Mouse (Mus musculus) kidney, adult 2 months (tissue): ENCODE data around the gene Klrb1f. TPM values are rescaled to one million over a fixed set of nuclear protein-coding genes. Genes with fewer than 3 reads are reported as not detected.
A peak's percentile ranks its signal among the peaks of the same experiment; 100 is the strongest.

Source experiments
- DNase-seq: peaks from one replicate; pipeline ENCODE4 v3.0.0; 2021
- H3K27ac ChIP-seq: fragments of 200-500 bp; 2 replicates; pipeline ENCODE4 v1.5.1; 2012; ENCODE audit warnings: low read depth, low read length, control low read depth, inconsistent platforms; ENCODE audit not compliant: insufficient read depth
- H3K27me3 ChIP-seq: fragments of 200-500 bp; replicated peaks from 2 replicates; pipeline ENCODE4 v1.6.1; 2012; ENCODE audit warnings: mild to moderate bottlenecking, moderate library complexity, low read length, inconsistent platforms; ENCODE audit not compliant: control insufficient read depth, insufficient read depth
- H3K36me3 ChIP-seq: fragments of 200-500 bp; 2 replicates; pipeline ENCODE4 v1.6.1; 2012; ENCODE audit warnings: mild to moderate bottlenecking, moderate library complexity, low read length, inconsistent platforms; ENCODE audit not compliant: control insufficient read depth, insufficient read depth
- H3K4me1 ChIP-seq: fragments of 200-500 bp; 2 replicates; pipeline ENCODE4 v1.6.1; 2011; ENCODE audit warnings: low read length; ENCODE audit not compliant: control insufficient read depth, insufficient read depth
- H3K4me3 ChIP-seq: fragments of 200-500 bp; 2 replicates; pipeline ENCODE4 v1.5.1; 2011; ENCODE audit warnings: mild to moderate bottlenecking, low read depth, low read length, control low read depth; ENCODE audit not compliant: insufficient read depth
- CTCF ChIP-seq: fragments of 200-500 bp; conservative IDR thresholded peaks from 2 replicates; pipeline ENCODE4 v1.5.1; 2011; ENCODE audit warnings: low read depth, mild to moderate bottlenecking, control low read depth, low read length, moderate library complexity, mixed read lengths; ENCODE audit not compliant: insufficient read depth, insufficient read length
- POLR2A ChIP-seq: fragments of 200-500 bp; IDR thresholded peaks from one replicate; pipeline ENCODE4 v1.6.1; 2011; ENCODE audit warnings: low read depth, low read length, control low read depth
- WGBS: fragments of 180-500 bp; shearing (Covaris S2); methylation state at CpG from one replicate; pipeline ENCODE4 v1.1.7; 2018; 5-methylcytosine and 5-hydroxymethylcytosine counted together
- polyA plus RNA-seq: library from polyadenylated mRNA; depleted of rRNA; stranded (reverse); fragments of >200 nt; gene quantifications from 2 replicates; pipeline ENCODE4 v1.2.3, GENCODE M21; 2012; rRNA removed

Gene Klrb1f
- polyA plus RNA-seq, 1 experiment, result 0.16 TPM

DNA sequence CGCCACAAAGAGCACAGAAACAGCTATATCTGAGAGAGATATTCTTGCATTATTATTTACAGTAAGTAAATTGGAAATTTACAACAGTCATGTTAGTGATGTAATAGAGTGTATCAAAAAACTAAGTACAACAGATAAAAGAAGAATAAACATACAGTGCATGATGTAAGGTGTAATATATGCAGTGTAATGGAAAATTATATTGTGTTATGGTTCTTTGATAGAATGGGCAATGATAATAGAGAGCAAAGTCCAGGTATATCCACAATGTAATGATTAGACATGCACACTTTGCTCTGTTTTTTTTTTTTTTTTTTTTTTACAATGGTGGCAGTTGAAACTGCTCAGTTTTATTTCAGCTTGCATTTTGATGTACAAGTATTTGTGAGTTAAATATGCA lies 55.9 kb downstream of the Klrb1f start:
- DNase-seq, result no peak
- H3K4me3 ChIP-seq, result no peak overlapping the region
- TF ChIP-seq CTCF, result no peak
- TF ChIP-seq POLR2A, result no peak
- WGBS, result 93% methylated on average over 1 of the region's 1 CpGs
- H3K4me1 ChIP-seq, result no peaks in the 10 kb centered on the region; the same call in 1 of the 2 replicates
- no peaks in the 10 kb centered on the region for H3K36me3 ChIP-seq
- no peaks in the 10 kb centered on the region for H3K27me3 ChIP-seq
- no peak overlapping the region for H3K27ac ChIP-seq

DNA sequence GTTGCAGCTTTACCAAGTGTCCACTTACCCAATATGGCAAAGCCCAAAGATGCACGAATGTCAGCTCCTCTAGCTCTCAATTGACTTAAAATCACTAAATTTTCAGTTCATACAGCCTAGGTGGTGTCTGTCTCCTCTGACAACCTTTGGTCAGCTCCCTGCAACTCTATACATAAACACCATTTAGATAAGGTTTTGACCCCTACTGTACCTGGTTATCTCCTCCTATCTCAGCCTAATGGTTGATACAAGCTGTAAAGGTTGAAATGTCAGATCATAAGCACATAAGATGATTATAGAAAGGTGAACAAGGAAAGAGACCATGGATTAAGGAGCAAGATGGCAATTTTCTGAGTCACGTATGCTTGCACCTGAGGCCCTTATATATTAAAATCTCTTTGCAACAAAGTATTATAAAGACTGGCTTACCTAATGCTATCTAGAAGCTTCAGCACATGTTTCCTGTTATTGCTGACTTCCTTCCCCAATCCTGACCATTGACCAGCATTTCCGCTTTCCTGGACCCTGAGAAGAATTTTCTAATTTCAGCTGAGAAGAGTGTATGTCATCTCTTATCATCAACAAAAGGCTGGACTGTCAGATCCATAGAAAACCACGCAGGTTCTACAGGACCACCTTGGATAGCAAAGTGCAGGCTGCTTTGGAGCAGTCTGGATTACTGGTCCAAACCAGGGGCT lies 57.3 kb downstream of the Klrb1f start:
- no peaks in the 10 kb centered on the region for H3K36me3 ChIP-seq
- H3K4me3 ChIP-seq, result no peak overlapping the region
- H3K27me3 ChIP-seq, result no peaks in the 10 kb centered on the region
- H3K4me1 ChIP-seq, result no peaks in the 10 kb centered on the region; the same call in 1 of the 2 replicates
- H3K27ac ChIP-seq, result no peak overlapping the region; the same call in 1 of the 2 replicates
- TF ChIP-seq CTCF (no peak), POLR2A (no peak)
- peak; percentile 54 for DNase-seq
- 79% methylated on average over 4 of the region's 4 CpGs for WGBS

Other genes starting within 250 kb of the Klrb1f start
- 0.23 TPM in 1 of 2 replicates, not detected in the other for gene Gm44511, start 219.6 kb upstream of the Klrb1f start, polyA plus RNA-seq
- 0.03 and 0.11 TPM in 2 replicates for gene Klrb1b, start 219.6 kb upstream of the Klrb1f start, polyA plus RNA-seq
- 0.10 and 0.50 TPM in 2 replicates for gene Clec2i, start 158.3 kb upstream of the Klrb1f start, polyA plus RNA-seq
- 0.45 and 1.6 TPM in 2 replicates for gene BC035044, start 154.8 kb upstream of the Klrb1f start, polyA plus RNA-seq
- gene Clec2g, start 111.5 kb upstream of the Klrb1f start, polyA plus RNA-seq, result not detected in 2 replicates
- 0.05 TPM in 1 of 2 replicates, not detected in the other for gene Clec2e, start 55.0 kb downstream of the Klrb1f start, polyA plus RNA-seq
- gene Clec2d, start 134.7 kb downstream of the Klrb1f start, polyA plus RNA-seq, result 42.9 and 67.0 TPM in 2 replicates
- gene Cd69, start 229.5 kb downstream of the Klrb1f start, polyA plus RNA-seq, result 0.11 and 0.78 TPM in 2 replicates